Mouse (Mus musculus): ENCODE measurements at regions not wholly inside any gene's neighbourhood (a gene's known extent, or its start where the extent isn't known, plus 50 kb on each side); places are given as distances from the start of the nearest gene placed in this dataset.

DNA sequence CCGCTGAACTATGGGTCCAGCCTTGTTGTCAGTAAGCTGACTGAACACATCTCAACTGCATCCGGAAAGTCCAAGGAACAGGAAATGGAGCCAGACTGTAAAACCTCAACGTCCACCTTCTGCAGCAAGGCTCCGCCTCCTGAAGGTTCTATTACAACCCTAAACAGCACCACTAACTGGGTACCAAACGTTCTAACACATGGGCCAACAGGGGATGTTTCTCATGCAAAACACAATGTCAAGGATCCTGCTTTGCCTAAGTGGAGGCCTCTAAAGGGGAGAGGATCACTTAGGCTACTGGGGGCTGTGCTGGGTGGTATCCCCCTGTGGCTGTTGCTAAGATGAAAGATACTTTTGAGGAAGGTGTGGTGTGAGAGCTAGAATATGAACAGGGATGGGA is 51.0 kb upstream of the Stt3b start:
- intact Hi-C loops (cut with DNase I): no loop called here
- no peak for DNase-seq

DNA sequence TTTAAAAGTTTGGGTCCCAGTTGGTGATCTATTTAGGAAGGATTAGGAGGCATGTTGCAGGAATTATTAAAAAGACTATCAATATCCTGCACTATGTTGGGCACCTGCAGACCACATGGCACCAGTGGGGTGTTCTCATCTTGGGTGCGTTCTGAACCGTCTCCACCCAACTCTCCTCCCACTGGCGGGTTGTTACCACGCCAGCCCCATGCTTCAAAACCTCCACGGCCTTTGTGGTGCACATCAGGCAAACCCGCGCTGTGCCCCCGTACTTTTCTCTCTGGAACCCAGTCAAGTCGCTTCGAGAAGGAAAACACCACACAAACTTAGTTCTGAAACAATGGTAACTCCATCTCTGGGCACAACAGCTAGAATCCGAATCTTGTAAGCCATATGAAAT is 51.7 kb upstream of the Stt3b start:
- DNase-seq: no peak
- intact Hi-C loops (cut with DNase I): no loop called here

DNA sequence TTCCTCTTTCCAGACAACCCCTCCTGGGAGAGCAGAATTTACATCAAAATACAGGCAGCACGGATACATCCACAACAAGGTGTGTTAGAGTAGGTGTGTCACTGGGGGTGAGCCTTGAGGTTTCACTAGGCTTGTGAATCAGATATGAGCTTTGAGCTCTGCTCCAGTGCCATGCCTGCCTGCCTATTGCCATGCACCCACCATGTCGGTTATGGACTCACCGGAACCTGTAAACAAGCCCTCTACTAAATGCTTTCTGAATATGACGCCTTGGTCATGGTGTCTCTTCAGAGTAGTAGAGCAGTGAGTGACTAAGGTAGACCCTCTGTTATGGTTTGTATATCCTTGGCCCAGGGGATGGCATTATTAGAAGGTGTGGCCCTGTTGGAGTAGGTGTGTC is 52.3 kb upstream of the Stt3b start:
- intact Hi-C loops (cut with DNase I): no loop called here

DNA sequence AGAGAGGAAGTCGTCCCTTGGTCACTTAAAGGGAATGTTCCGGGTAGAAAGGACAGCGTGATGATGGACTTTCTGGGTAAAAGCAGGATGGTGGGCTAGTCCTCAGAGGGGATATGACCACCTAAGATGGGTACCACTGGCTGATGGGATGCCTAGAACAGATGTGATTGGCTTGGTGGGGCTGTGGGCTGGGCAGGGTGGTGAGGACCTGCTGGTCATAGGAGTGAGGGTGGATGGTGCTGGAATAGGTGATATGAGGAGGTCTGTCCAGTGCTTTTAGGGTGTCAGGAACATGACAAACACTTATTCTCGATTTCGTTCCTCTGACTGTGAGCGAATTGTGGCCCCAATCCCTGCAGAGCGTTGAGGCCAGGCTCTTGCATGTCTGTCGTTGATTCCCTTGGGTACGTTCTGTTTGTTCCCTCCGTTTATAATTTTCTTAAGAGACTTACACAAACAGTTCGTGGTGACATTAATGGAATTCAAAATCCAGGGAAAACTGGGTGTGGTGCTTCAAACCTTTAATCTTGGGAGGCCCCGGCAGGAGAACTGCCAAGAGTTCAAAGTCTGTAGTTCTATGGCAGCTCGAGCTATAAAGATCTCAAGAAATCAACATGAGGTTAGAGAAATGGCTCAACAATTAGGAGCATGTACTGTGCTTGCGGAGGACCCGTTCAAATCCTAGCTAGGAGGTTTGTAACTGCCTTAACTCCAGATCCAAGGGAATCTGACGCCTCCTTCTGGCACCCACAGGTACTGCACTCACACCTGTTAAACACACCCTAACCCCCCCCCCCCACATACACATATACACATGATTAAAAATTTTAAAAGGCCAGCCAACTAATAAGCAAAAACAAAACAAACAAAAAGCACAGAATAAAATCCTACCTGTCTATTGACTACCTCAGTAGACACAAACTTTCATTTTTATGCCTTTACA is 55.0 kb upstream of the Stt3b start:
- DNase-seq: no peak
- intact Hi-C loops (cut with DNase I): no loop called here

More for the DNA sequence above, 52.3 kb upstream of the Stt3b start:
- no peak for DNase-seq

DNA sequence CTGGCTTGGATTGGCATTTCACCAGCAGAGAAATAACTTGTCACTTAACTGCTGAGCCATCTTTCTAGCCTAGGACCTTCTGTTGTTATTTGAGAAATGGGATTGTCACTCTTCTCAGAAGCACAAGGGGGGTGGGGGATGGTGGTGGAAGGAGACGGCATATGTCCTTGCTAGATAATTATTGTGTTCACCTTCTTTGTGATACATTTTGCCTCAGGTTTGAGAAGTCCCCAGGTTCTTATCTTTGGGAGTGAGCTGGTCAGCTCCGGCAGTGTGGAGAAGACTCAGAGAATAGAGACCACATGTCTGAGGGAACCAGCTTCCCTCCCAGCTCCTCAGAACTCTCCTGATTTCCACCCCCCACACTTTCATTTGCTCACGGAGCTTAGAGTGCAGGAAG is 57.6 kb upstream of the Stt3b start:
- intact Hi-C loops (cut with DNase I): no loop called here
- DNase-seq: no peak

DNA sequence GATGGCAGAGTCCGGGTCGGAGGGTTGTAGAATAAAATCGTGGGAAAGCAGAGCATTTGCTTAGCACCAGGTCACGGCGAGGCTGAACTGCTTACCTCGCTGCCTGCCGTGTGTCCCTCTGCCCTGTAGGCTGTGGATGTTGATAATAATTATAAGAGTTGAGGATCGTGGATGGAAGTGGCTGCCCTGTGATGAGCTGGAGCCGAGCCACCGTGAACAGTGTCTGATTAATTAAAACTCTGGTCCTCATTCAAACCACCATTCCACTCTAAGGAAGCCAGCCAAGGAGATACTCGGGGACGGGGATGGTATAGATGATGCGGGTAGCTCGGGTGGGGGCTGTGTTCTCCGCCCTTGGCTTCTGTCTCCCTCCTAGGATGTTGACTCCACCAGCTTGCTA is 70.1 kb upstream of the Stt3b start:
- intact Hi-C loops (cut with DNase I): no loop called here
- no peak for DNase-seq

DNA sequence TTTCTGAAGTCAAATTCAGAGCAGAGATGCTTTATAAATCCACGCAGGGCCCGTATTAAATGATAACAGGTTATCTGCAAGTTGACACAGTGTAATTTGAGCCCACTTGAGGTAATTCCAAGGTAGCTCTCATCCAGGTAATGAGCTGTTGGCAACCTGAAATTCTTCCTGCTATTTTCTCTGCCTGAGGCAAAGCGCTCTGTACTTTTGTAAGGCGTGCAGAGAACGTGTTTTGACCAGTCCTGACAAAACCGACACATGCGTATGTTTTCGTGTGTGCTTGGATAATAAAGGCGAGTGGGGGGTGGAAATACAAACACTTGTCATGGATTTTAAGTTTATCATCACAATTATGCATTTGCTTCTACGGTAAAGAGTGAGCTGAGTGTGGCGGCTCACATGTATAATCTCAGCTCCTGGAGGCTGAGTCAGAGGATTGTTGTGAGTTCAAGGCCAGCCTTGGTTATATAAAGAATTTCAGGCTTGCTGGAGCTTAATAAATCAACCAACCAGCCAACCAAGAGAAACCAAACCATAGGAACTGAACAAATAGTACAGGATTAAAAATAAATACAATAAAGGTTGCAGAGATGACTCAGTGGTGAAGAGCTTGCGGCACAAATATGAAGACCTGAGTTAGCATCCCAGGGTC is 72.7 kb upstream of the Stt3b start:
- DNase-seq: no peak
- intact Hi-C loops (cut with DNase I): no loop called here

DNA sequence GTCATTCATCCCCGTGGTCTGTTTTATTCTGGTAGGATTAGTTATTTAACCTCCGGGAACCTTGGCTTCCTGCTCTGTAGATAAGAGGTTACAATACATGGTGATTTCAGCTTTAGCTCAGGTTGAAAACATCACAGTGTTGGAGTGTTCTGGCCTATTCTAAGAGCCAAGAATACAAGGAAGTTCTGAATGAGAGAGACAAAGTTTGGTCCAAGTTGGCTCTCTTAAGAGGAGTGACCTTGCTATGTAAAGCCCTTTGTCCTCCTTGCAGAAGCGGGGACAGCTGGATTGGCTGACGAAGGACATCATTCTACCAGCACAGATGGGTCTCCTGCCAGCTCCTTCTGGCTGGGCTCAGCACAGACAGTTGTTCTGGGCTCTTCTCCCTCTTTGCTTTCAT is 73.7 kb upstream of the Stt3b start:
- DNase-seq: peak; percentile 56 to 58
- intact Hi-C loops (cut with DNase I): no loop called here

DNA sequence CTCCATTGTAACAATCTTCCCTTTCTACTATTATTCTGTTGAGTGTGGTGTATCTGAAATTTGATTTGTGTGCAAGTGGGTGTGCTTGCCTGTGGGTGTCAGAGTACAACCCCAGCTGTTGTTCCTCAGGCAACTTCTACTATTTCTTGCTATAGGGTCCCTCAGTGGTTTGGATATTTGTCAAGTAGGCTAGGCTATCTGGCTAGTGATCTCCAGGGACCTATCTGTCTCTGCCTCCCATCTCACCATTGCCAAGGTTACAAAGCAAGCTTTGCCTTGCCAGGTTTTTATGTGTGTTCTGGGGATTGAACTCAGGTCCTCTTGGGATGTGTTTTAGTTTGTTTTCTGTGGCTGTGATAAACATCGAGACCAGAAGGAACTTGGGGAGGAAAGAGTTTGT is 74.1 kb upstream of the Stt3b start:
- intact Hi-C loops (cut with DNase I): no loop called here
- no peak for DNase-seq

DNA sequence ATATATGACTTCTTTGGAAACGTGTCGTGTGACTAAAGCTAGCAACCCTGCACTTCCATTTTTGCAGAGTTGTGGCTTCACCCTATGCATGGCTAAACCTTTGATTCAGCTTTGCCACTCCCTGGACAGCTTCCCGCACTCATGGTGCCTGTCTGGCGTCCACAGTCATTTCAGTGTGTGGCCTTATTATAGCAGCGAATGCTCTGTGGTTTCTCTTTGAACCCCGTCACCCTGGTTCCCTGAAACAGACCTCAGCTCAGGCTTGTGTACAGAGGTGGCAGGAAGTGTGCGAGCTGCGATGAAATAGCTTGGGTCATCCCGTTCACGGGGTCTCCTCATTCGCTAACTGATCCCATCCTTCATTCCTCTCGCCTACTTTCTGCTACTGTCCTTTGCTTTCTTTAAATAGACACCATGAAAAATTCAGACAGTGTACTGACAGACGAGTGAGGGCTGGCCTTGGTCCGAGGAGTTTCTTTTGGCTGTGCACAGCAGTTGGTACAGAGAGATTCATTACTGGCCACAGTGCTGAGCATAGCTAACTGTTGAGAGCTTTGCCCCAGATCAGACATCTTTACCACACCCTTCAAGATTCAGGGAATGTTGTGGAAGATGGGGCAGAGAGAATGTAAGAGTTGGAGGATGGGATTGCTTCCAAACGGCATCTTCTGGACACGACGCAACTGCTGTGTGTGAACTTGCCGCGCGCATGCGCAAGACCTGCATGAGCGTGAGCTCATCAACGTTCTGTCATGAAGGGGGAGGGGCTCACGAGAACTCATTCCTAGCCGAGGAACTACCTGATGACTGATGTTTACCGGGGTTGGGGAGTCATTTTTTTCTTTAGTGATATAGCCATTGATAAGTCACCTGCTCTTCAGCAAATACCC is 77.5 kb upstream of the Stt3b start:
- DNase-seq: no peak
- intact Hi-C loops (cut with DNase I): loop anchor here (5.0 kb wide), 1 partner anchor 80 kb away; no protein-coding TSS in a partner anchor

DNA sequence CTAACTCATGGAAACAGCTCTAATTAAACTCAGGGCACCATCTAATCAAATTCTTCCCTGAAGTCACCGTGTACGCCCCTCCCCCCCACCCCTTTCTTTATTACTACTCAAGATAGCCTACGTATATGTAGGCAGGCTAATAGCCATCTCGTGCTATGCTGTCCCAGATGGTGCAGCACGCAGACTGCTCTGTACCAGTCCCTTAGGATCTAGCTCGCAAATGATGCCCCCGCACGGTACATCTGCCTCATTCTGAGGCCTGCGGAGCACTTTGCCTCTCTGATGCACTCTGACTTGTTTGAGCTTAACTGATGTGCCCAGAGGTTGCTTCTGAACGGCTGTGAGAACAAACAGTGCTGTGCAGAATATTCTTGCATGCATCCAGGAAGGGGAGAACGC is 78.1 kb upstream of the Stt3b start:
- no peak for DNase-seq
- intact Hi-C loops (cut with DNase I): loop anchor here (5.0 kb wide), 1 partner anchor 81 kb away; no protein-coding TSS in a partner anchor

DNA sequence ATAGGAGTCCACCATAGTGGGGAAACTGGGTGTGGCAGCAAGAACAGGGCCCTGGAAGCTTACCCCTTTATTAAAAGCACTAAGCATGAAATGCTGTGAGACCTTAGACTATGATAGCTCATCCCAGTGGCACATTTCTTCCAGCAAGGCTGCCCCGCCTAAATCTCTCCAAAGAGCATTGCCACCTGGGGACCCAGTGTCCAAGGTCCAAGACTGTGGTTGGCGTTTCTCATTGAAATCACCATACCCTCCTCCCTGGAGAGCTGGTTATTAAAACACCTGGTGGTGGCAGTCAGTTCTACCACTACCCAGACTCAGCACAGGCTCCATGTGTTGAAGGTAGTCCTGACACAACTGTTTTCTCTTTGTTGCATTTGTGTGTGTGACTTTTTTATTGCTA is 78.9 kb upstream of the Stt3b start:
- DNase-seq: no peak
- intact Hi-C loops (cut with DNase I): loop anchor here (5.0 kb wide), 1 partner anchor 82 kb away; no protein-coding TSS in a partner anchor

DNA sequence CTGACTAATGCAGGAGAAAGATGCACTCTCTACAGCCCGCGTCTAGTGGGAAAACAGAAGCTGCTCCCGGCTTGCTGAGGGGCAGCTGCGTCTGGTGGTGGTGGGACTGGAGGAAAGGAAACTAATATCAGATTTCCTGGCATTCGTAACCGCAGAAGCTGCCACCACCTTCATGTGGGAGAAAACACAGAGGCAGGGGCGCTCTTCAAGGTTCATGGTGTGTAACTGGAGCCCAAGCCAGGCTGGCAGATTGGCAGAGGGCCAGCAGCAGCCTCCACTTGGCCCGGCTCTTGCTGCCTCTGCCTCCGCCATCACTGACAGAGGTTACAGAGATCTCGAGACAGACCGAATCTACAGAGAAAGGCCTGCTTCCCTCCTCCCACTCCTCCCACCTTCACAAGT is 80.7 kb upstream of the Stt3b start:
- intact Hi-C loops (cut with DNase I): no loop called here
- peak; percentile 44 to 49 for DNase-seq

DNA sequence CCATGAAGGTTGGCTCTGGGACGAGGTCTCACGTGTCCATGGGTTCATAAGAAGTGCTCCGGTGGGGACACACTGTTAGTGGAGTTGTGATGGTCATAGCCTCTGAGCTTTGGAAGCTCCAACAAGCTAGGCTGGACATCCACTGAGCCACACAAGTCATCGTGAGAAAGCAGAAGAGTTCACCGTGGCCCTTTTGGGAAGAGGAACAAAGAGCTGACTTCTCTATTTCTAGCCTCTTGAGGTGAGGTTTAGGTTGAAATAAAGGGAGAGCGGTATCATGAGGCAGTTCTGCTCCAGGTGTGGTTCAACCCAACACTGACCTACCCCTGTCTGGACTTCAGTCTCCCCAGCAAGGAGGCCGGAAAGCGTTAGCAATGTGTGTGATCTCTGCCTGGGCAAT is 85.3 kb upstream of the Stt3b start:
- intact Hi-C loops (cut with DNase I): no loop called here
- no peak for DNase-seq

DNA sequence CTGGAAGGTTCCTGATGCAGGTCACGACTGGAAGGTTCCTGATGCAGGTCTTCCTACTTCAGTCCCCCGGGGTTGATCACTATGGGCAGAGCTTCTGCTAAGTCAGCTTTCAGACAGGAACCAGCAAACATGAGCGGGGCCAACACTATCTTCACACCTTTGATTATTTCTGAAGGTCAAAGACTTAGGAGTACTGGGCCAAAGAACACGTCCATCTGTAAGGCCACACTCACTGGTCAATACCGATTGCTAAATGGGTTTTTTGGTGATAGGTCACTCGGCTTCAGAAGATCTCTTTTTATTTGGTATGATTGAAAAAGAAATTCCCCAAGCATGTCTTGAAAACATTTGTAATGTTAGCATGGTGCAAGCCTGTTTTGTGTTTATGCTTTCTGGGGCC is 90.2 kb upstream of the Stt3b start:
- DNase-seq: no peak
- intact Hi-C loops (cut with DNase I): no loop called here

DNA sequence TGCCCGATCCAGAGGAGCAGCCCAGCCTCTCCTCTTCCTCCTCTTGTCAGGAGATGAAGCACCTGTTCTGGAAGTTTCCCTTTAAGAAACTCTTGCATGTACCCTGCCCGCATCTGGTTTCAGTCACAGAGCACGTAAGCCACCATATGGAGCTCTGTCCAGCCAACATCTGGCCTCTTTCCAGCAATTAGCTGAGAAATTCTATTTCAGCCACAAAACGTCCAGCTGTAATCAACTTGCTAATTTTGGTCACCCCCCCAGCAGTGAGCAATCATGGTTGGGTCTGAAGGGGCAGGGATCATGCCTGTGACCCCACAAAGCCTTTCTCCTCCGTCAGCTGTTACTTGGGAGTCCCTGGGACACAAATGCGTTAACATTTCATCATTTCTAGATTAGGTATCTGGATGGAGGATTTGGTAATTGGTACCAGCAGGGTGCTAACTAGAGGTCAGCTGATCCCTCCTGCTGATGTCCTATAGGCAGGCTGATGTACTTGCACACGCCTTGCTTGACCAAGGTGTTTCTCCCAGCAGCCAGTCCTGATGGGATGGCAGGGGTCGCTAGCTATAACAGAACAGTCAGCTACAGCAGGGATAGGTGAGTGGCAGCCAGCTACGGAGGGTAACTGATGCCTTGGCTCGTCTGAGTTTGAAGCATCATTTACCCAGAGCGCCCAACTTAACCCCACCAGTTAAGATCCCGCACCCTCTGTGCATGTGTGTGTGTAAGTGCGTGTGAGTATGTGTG is 91.4 kb upstream of the Stt3b start:
- intact Hi-C loops (cut with DNase I): no loop called here
- DNase-seq: no peak

DNA sequence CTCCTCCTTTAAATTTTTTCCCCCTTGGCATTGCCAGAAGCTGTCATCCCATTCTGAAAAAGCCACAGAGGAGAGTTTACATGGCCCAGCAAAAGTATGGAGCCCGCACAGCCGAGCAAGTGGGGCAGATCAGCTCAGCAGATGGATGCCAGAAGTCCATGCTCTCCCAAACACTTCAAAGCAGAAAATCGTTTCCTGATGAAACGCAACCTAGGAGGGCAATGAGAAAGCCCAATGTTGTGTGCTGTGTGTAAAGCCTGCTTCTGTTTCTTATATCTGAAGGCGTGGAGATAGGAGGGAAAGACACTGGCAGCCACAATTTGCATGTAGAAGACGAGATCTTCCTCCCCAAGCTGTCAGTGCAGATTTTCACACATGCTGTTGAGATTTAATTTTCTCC is 92.4 kb upstream of the Stt3b start:
- DNase-seq: no peak
- intact Hi-C loops (cut with DNase I): no loop called here

DNA sequence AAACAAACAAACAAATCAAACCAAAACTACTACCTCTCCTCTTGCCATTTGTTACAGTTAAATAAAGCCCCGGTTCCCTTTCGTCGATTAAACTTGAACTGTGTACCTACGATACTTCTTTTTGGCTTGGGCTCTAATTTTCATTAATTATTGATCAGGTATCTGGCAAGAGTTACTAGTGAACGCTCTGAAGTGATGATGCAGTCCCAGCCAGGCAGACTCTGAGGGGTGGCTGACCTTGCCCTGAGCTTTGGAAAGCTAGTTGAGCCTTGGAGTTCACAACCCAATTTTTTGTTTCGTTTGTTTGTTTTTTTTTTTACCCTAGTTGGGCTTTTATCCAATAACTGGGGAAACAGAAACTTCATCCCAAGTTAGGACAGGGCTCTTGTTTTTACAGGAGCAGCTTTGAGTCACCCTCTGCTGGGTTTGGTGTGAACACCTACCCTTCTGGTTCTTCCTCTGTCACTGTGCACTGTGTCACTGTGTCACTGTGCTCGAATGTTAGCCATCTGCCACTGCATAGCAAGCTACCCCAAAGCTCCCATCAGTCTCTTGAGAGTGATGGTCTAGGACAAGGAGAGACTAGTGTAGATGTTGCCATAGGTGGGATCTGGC is 93.2 kb upstream of the Stt3b start:
- intact Hi-C loops (cut with DNase I): no loop called here
- DNase-seq: no peak

DNA sequence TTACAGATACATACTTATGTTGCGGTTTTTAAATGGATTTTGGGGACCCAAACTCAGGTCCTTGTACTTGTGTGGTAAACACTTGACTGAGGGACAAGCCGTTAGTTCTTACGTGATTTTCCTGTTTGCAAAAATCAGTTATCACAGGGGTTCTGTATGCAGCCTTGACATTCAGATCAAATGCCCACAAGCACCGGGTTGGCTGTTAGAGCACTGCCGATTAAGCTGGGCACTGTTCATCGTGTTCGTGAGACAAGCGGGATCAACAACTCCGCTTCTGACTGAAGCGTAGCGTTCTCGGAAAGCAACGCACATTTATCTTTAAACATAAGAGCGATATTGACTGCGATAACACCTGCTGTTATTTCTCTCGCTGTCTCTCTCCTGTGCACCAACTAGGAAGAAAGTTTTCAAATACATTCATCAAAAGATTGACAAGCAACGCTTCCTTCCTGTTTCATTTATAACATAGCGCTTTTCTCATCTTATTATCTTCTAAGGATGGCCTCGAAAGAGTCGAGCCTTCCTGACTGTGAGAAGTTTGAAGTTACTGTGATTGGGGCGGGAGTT is 97.8 kb upstream of the Stt3b start:
- intact Hi-C loops (cut with DNase I): no loop called here
- no peak for DNase-seq

DNA sequence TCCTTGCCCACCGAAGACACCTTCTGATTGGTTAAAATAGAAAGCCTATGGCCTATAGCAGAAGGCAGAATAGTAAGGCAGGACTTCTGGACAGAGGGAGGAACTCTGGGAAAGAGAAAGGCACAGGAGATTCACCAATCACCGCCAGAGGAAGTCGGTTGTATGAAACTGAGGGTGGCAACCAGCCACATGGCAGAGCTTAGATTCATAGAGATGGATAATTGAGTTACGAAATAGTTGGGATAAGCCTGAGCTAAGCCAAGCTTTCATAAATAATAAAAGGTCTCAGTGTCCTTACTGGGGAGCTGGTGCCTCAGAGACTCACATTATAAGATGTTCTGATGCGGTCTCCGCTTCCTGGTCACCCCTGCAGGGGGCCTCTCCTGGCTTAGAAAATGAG is 98.7 kb upstream of the Stt3b start:
- intact Hi-C loops (cut with DNase I): no loop called here
- DNase-seq: no peak

Measured in heart, postnatal 14 days (tissue).